Mouse (Mus musculus) E14TG2a.4 (cell line): ENCODE measurements around the gene Bloc1s4.
A peak's percentile ranks its signal among the peaks of the same experiment; 100 is the strongest.
"Not testable (repeated sequence)": the region's sequence is repeated elsewhere in the genome, so short reads cannot be mapped to it uniquely, and the experiment has no call there.

Experiments
- H3K27me3 ChIP-seq: 2 replicates; pipeline ENCODE4 v1.6.1; 2014; ENCODE audit warnings: low read length, control low read depth; ENCODE audit not compliant: insufficient read depth
- H3K36me3 ChIP-seq: 2 replicates; pipeline ENCODE4 v1.6.1; 2014; ENCODE audit warnings: low read length, control low read depth; ENCODE audit not compliant: insufficient read depth
- H3K4me1 ChIP-seq: replicated peaks from 2 replicates; pipeline ENCODE4 v1.6.1; 2014; ENCODE audit warnings: low read depth, low read length, control low read depth
- H3K4me3 ChIP-seq: replicated peaks from 2 replicates; pipeline ENCODE4 v1.5.1; 2014; ENCODE audit warnings: mild to moderate bottlenecking, low read length
- H3K9me3 ChIP-seq: 2 replicates; pipeline ENCODE4 v1.6.1; 2014; ENCODE audit warnings: low read length, control low read depth
- CTCF ChIP-seq: conservative IDR thresholded peaks from 2 replicates; pipeline ENCODE4 v1.5.1; 2014; ENCODE audit warnings: low read length
- NANOG ChIP-seq: IDR thresholded peaks from 2 replicates; pipeline ENCODE4 v1.6.1; 2014; ENCODE audit warnings: borderline replicate concordance, low read length, mixed read lengths
- POU5F1 ChIP-seq: IDR thresholded peaks from 2 replicates; pipeline ENCODE4 v1.6.1; 2014; ENCODE audit warnings: low read length, borderline replicate concordance

Bloc1s4 gene

DNA sequence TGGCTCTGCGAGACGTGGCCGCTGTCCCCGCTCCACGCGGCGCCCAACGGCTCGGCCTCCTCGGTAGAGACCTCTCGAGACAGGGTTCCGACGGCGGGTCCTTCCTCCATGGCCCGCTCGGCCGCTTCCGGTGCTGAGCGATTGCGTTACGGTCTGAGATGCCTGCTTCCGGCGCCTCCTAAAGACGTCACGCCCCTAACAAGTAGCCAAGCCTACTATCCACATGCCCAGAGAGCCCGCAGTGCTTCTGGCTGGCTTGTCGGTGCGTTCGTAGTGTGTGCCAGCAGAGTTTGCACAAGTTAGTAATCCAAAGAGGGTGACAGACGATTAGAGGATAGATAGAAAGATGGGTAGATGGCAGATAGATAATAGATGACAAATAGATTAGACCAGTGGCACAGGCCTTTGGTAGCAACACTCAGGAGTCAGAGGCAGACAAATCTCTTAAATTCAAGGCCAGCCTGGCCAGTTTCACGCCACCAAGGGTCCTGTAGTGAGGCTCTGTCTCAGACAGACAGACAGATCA is at the start of gene Bloc1s4:
TSS of gene Bloc1s4 (minus strand) at position 115 of the 526 bp plus-strand sequence.
- H3K27me3 ChIP-seq = no peaks in the 10 kb centered on the region

DNA sequence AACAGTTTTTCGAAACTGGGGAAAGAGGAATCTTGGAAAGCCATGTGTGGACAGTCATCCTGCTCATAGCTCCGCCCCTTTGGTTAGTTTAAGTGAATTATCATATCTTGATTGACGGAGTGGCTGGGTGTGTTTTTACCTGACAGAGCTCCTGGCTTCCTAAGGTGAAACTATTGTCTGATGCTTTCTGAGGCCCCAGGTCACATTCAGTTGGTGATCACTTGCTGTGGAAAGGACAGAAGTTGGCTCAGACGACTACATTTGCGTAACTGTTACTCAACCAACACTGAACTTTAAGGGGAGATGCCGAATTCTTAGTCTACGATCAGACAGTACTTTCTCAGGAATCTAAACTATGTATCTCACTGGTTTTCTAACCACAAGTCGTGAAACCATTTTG is 48.8 kb upstream of the Bloc1s4 start:
- TF ChIP-seq POU5F1 (no peak), CTCF (no peak), NANOG (no peak)
- Histone ChIP-seq H3K9me3 (no peaks in the 10 kb centered on the region), H3K36me3 (peaks cover 25% of the 10 kb centered on the region), H3K4me1 (peaks cover 42% of the 10 kb centered on the region), H3K4me3 (peak overlapping the region; percentile 87), H3K27me3 (no peaks in the 10 kb centered on the region)

More for the DNA sequence above, at the start of gene Bloc1s4:
- Histone ChIP-seq H3K4me1 (peaks cover 21% of the 10 kb centered on the region), H3K9me3 (no peaks in the 10 kb centered on the region), H3K36me3 (peaks cover 21% of the 10 kb centered on the region), H3K4me3 (peak within 1 kb of the TSS; percentile 98)
- TF ChIP-seq CTCF (no peak), POU5F1 (no peak), NANOG (no peak)

DNA sequence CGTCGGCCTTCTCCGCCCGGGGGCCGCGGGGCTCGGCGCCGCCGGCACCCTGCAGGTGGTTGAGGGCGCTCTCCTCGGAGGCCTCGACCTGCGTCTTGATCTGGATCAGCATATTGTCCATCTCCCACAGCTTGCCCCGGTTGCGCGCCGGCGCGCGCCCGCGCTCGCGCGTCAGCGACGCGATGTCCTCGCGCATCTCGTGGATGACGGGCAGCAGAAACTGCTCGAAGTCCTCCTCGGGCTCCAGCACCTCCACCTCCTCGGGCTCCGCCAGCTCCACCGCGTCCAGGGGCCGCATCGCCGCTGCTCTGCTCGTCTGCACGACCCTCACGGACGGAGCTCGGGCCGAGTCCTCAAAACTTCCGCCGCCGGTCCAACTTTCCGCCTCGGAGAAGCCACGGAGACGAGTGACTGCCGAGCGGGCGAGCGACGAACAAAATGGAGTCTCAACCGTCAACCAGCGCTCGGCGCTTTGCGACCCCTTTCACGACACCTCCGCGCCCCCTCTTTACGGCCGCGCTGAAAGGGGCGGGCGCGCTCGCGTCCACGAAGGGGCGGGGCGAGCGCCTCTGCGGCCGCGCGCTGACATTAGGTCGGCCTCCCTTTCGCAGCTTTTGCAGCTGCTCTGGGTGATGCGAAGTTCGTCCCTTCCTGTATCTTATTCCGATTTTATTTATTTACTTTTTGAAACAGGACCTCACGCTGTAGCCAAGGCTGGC is 48.0 kb upstream of the Bloc1s4 start, which contains the start of gene Mrfap1:
TSS of gene Mrfap1 (minus strand) at position 477 of the 719 bp plus-strand sequence.
- H3K9me3 ChIP-seq, H3K27me3 ChIP-seq: not testable (repeated sequence)
- Histone ChIP-seq H3K4me3 (peak within 1 kb of the TSS; percentile 87), H3K4me1 (peaks cover 47% of the 10 kb centered on the region), H3K36me3 (peaks cover 25% of the 10 kb centered on the region)

DNA sequence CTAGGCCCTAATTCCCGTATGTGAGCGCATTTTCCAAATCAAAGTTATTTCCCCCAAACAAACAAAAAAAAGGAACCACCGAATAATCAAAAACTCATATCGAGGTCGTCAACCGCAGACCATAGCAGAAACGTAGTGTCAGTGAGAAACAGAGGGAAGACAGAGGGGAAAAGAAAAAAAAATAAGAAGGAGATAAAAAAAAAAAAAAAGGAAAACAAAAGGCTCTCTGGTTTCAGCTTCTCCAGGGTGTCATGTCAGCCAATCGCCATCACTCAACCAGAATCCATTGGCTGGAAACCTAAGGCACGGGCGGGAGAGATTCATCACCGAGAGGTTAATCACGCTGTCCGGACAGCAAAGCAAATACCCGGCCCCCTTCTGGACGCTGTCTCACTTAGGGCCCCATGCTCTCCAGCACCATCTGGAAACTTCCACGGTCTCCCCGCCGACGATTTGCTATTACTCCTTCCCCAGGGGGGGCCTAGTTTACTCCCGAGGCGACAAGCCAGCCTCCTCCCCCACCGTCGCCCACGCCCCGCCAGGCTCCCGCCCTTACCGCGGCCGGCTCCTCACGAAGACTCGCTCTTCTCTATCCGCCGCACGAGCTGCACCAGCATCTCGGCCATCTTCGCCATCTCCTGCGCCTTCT is 47.3 kb upstream of the Bloc1s4 start:
- peak overlapping the region; percentile 87 for H3K4me3 ChIP-seq
- H3K27me3 ChIP-seq, H3K9me3 ChIP-seq: not testable (repeated sequence)
- peaks cover 47% of the 10 kb centered on the region for H3K4me1 ChIP-seq
- peaks cover 25% of the 10 kb centered on the region for H3K36me3 ChIP-seq

DNA sequence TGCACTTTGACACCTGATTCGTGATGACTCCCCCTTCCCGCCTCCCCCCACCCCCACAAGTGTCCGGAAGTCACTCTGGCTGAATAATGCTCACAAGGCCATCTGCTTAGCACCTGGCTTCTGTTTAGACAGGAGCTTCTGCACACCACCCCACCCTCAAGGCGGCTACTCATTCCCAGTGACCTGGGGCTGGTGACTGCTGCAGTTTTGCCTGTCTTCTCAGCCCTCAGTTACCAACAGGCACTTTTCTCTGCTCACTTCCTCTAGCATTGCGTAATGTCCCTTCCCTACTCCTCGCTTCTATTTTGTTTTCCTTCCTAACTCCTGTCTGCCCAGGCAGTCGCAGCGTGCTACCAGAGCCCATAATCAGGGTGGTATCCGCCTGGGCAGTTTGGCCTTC is 43.4 kb upstream of the Bloc1s4 start:
- H3K27me3 ChIP-seq = peaks cover 3% of the 10 kb centered on the region; the same call in 1 of the 2 replicates

DNA sequence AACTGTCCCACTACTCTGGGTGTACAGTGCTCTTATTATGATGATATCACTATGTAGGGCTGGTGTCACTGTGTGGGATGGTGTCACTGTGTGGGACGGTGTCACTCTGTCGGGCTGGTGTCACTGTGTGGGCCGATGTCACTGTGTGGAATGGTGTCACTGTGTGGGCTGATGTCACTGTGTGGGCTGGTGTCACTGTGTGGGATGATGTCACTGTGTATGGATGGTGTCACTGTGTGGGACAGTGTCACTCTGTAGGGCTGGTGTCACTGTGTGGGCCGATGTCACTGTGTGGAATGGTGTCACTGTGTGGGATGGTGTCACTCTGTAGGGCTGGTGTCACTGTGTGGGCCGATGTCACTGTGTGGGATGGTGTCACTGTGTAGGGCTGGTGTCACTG is 37.6 kb upstream of the Bloc1s4 start:
- Histone ChIP-seq H3K27me3 (peaks cover 3% of the 10 kb centered on the region; the same call in 1 of the 2 replicates), H3K4me1 (no peaks in the 10 kb centered on the region), H3K9me3 (peaks cover 27% of the 10 kb centered on the region), H3K4me3 (no peak overlapping the region), H3K36me3 (no peaks in the 10 kb centered on the region)
- no peak for TF ChIP-seq NANOG
- no peak for TF ChIP-seq CTCF
- no peak for TF ChIP-seq POU5F1

More for the DNA sequence above, 43.4 kb upstream of the Bloc1s4 start:
- H3K4me1 ChIP-seq = peaks cover 26% of the 10 kb centered on the region
- TF ChIP-seq NANOG (no peak), CTCF (no peak), POU5F1 (no peak)
- H3K36me3 ChIP-seq = peaks cover 25% of the 10 kb centered on the region
- no peaks in the 10 kb centered on the region for H3K9me3 ChIP-seq
- H3K4me3 ChIP-seq = no peak overlapping the region

DNA sequence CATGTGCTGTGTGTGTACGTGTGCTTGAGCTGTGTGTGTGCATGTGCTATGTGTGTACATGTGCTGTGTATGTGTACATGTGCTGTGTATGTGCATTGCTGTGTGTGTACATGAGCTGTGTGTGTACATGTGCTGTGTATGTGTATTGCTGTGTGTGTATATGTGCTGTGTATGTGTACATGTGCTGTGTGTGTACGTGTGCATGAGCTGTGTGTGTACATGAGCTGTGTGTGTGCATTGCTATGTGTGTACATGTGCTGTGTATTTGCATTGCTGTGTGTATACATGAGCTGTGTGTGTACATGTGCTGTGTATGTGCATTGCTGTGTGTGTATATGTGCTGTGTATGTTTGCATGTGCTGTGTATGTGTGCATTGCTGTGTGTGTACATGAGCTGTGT is 31.1 kb upstream of the Bloc1s4 start:
- no peak overlapping the region for H3K4me3 ChIP-seq
- TF ChIP-seq CTCF = no peak
- no peak for TF ChIP-seq NANOG
- no peak for TF ChIP-seq POU5F1
- H3K9me3 ChIP-seq = peaks cover 34% of the 10 kb centered on the region
- no peaks in the 10 kb centered on the region for H3K27me3 ChIP-seq
- no peaks in the 10 kb centered on the region for H3K36me3 ChIP-seq
- H3K4me1 ChIP-seq = peaks cover 36% of the 10 kb centered on the region

DNA sequence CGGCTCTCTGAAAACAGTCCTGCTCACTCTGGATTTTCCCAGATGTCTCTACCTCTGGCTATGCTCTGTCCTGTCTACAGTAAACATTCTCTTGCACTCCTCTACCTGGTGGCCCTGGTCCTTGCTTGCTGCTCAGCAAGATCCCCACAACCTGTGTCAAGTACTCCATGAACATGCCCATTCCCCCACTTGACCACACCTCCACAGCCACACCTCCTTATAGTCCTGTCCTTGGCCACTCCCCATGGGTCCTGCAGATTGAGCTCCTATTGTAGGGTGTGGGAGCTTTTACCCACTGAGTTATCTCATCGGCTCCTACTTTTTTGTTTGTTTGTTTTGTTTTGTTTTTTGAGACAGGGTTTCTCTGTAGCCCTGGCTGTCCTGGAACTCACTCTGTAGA is 30.5 kb upstream of the Bloc1s4 start:
- Histone ChIP-seq H3K4me3 (no peak overlapping the region), H3K36me3 (no peaks in the 10 kb centered on the region), H3K4me1 (peaks cover 38% of the 10 kb centered on the region), H3K27me3 (no peaks in the 10 kb centered on the region), H3K9me3 (peaks cover 28% of the 10 kb centered on the region)
- TF ChIP-seq POU5F1 (no peak), NANOG (no peak), CTCF (no peak)

DNA sequence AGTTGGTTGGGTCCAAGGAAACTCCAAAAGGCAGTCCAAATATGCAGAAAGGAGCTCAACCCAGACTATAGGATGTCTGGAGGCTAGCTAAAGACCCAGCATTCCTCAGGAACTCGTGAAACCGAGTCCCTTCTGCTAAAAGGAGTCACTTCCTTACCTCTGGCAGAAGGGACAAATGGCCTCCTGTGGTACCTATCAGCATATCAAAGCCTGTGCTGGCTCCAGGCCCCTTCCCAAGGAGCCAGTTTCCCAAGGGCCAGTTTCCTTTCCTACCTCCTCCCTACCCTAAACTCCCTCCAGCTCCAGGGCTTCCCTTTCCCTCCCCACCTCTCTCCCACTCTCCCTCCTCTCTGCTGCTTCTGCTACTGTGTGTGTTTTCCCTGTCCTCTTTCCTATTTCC is 28.7 kb upstream of the Bloc1s4 start:
- H3K27me3 ChIP-seq = no peaks in the 10 kb centered on the region
- TF ChIP-seq CTCF = no peak
- TF ChIP-seq POU5F1 = peak; percentile 51; the same call in 1 of the 2 replicates
- no peak overlapping the region for H3K4me3 ChIP-seq
- peaks cover 53% of the 10 kb centered on the region for H3K4me1 ChIP-seq
- peaks cover 20% of the 10 kb centered on the region for H3K9me3 ChIP-seq
- H3K36me3 ChIP-seq = no peaks in the 10 kb centered on the region
